Comparison of ENCODE assay signal across 19 mouse cellular contexts in genomic region chr13:100617583-100617982, GRCm38 (mm10). TPM values are rescaled to one million over a fixed set of nuclear protein-coding genes. Genes with fewer than 3 reads are reported as not detected.
DNase-seq lines count a peak whose midpoint lies in the region; ATAC-seq lines count a peak whose summit lies in the region.
"Had no signal": no experiment of that assay in that cellular context is flagged by ENCODE, and none has a peak within 500 bp of the region (broad histone marks: within the 10 kb centered on the region; RNA-seq: fewer than 3 reads in every experiment).

No protein-coding gene starts in this region.

- H3K4me1 ChIP-seq in intestine, embryonic 15.5 days (replicated peaks): no peaks in the 10 kb centered on the region

- no peaks in the 10 kb centered on the region for H3K9me3 ChIP-seq in intestine, embryonic 15.5 days
- H3K9me3 ChIP-seq: embryonic facial prominence, embryonic 15.5 days; forebrain, embryonic 10.5 days; heart, embryonic 15.5 days; hindbrain, embryonic 10.5 days had no signal

- H3K9ac ChIP-seq in intestine, embryonic 15.5 days: no peak overlapping the region
- H3K9ac ChIP-seq: embryonic facial prominence, embryonic 15.5 days had no signal

- no peak overlapping the region for H3K27ac ChIP-seq in intestine, embryonic 15.5 days
- H3K27ac ChIP-seq: embryonic facial prominence, embryonic 15.5 days; gastrocnemius, adult 2 months; heart, embryonic 15.5 days; hindbrain, embryonic 14.5 days had no signal

- DNase-seq in cerebellum, adult 18-20 months: peak; percentile 48 to 58
- no peak for DNase-seq in cerebellum, adult 11 months
- DNase-seq in brain, adult 2 months (ENCODE audit: low read depth, low spot score): peak; percentile 12
- peak; percentile 42 for DNase-seq in cerebellum, adult 8-10 months
- DNase-seq in cerebellum, postnatal 25 days: peak; percentile 57 to 63
- DNase-seq in left cerebral cortex, adult 18-20 months (ENCODE audit: low spot score in 2 of 2): no peak
- DNase-seq: adrenal gland, postnatal 14 days; gastrocnemius, adult 2 months; gastrocnemius, postnatal 25 days; heart, postnatal 14 days had no signal

- H3K4me3 ChIP-seq in intestine, embryonic 15.5 days (replicated peaks): no peak overlapping the region

- no peak overlapping the region for H3K4me2 ChIP-seq in intestine, embryonic 15.5 days (replicated peaks)

- no peak for ATAC-seq in intestine, embryonic 15.5 days
- ATAC-seq: Patski had no signal

- peaks cover 4% of the 10 kb centered on the region for H3K36me3 ChIP-seq in intestine, embryonic 15.5 days

- 83% methylated on average over 13 of the region's 13 CpGs for WGBS in intestine, embryonic 15.5 days

- H3K27me3 ChIP-seq in intestine, embryonic 15.5 days (replicated peaks): peaks cover 3% of the 10 kb centered on the region; the same call in 1 of the 2 replicates
- H3K27me3 ChIP-seq: CH12.LX; heart, embryonic 15.5 days; Patski had no signal

RNA-seq across cellular contexts. Expression of gene Marveld2, which starts 0.8 kb away (rescaled TPM):
- 1 to 10 TPM; 1.2 to 2.0 TPM for total RNA-seq in left cerebral cortex, adult 18-20 months (2021)
- polyA plus RNA-seq in intestine, embryonic 15.5 days (2015; fragmentation: Nextera tagmentation; extraction: Ambion mirVana): 27.3 and 27.4 TPM in 2 replicates
- polyA plus RNA-seq: erythroblast, embryonic 14.5 days had no signal

RNA-seq across cellular contexts. Expression of gene Ak6, which starts 33.2 kb away (rescaled TPM):
- 10 to 100 TPM; 86.9 to 96.2 TPM for total RNA-seq in left cerebral cortex, adult 18-20 months (2021)
- polyA plus RNA-seq in intestine, embryonic 15.5 days (2015; fragmentation: Nextera tagmentation; extraction: Ambion mirVana): 258 and 271 TPM in 2 replicates

RNA-seq across cellular contexts. Expression of gene Rad17, which starts 33.3 kb away (rescaled TPM):
- 10 to 100 TPM; 14.8 to 15.1 TPM for total RNA-seq in left cerebral cortex, adult 18-20 months (2021)
- 17.1 and 19.3 TPM in 2 replicates for polyA plus RNA-seq in intestine, embryonic 15.5 days (2015; fragmentation: Nextera tagmentation; extraction: Ambion mirVana)

RNA-seq across cellular contexts. Expression of gene Taf9, which starts 33.8 kb away (rescaled TPM):
- 10 to 100 TPM; 18.0 to 21.5 TPM for total RNA-seq in left cerebral cortex, adult 18-20 months (2021)
- 5.7 and 9.1 TPM in 2 replicates for polyA plus RNA-seq in intestine, embryonic 15.5 days (2015; fragmentation: Nextera tagmentation; extraction: Ambion mirVana)

RNA-seq across cellular contexts. Expression of gene Ccdc125, which starts 51.9 kb away (rescaled TPM):
- total RNA-seq in left cerebral cortex, adult 18-20 months (2021): under 1 TPM; 0.19 to 0.23 TPM
- 6.9 and 7.3 TPM in 2 replicates for polyA plus RNA-seq in intestine, embryonic 15.5 days (2015; fragmentation: Nextera tagmentation; extraction: Ambion mirVana)
- polyA plus RNA-seq: erythroblast, embryonic 14.5 days had no signal

Comparison
In these comparisons a context has a peak if more than half of its experiments do, and no peak if none do; other contexts are left out.
1. DNase-seq: peak in cerebellum, adult 18-20 months (2 of 2), brain, adult 2 months (single experiment), cerebellum, adult 8-10 months (single experiment) and cerebellum, postnatal 25 days (2 of 2); none in cerebellum, adult 11 months (single experiment) and left cerebral cortex, adult 18-20 months (0 of 2).